Mouse (Mus musculus): ENCODE measurements at regions not wholly inside any gene's neighbourhood (a gene's known extent, or its start where the extent isn't known, plus 50 kb on each side); places are given as distances from the start of the nearest gene placed in this dataset.
"Not testable (repeated sequence)": the region's sequence is repeated elsewhere in the genome, so short reads cannot be mapped to it uniquely, and the experiment has no call there.

DNA sequence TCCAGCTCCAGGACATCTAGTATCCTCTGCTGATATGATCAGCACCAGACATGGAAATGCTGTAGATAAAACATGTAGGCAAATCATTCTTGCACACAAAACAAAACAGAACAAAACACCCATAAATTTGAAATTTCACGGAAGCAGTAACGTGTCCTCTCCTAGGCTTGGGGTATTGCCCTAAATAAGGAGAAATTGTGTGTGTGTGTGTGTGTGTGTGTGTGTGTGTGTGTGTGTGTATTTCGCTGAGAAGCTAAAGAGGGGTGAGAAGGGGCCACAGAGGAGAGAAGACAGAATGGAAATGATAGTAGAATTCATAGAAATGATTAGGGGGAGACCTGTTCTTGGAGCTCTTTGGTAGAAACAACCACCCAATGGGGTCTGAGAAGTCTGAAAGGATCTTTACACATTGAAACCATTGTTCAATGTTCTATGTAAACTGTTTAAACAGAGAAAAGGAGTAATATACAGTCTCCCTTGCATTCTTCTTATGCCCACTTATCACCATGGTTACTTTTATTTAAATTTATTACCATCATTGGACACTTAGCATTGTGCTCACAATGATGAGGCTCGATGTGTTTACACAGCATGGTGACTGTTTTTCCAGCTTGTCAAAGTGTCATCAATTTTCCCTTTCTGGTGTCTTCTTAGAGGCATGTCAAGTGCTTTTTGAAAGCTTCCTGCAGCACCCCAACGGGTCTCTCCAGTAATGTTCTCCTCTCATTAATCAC, 317.3 kb upstream of the 4933412E24Rik start:
- DNase-seq (ENCODE audit: low spot score) = no peak

DNA sequence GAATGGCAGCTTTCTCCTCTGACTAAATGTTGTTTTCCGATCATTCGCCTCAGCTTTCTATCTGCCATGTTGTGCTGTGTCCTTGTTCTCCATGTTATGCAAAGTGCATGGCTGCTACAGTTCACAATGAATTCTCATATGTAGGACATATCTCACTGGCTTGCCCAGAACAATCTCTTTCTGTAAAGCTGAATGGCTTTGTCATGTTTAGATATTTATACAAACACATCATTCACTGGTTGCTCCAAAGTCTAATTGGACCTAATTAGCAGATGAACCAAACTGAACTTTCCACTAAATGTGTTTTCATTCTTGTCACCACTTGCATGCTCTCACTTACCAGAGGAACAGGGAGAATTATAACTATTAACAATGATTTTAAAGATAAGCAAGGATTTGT, 301.2 kb upstream of the 4933412E24Rik start:
- no peak for DNase-seq (ENCODE audit: low spot score)

DNA sequence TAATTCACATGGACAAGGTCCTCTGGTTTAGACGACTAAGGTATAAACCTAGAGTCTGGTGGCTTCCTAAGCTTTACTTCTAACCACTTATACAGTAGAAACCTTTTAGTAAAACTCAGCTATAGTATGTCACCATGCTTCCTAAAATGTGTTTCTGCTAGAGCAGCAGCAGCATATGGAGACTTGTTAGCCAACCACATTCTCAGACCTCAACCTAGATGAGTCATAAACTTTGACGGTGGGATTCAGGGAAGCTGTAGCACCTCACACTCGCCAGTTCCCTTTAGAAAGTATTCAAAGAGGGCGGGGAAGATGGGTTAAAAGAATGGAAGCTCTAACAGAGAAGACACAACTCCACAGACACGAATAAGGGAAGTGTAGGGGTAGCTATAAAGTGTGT, 298.8 kb upstream of the 4933412E24Rik start:
- no peak for DNase-seq (ENCODE audit: low spot score)

DNA sequence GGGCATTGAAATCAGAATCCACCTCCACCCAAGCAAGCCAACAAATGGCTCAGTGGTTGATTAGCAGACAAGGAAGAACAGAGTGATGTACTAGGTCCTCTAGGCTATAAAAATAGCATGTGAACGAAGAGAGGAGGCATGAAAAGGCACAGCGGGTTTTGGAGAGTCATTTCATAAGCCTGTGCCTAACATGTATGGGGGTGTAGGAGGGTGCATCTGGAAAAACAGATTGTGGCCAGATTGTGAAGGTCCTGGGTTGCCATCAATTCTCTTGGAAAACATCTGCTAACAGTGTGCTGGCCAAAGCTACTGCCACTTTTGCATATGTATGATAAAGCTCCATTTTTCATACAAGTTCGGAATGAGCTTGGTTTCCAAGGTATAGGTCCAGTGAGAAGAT, 293.5 kb upstream of the 4933412E24Rik start:
- DNase-seq (ENCODE audit: low spot score) = no peak

DNA sequence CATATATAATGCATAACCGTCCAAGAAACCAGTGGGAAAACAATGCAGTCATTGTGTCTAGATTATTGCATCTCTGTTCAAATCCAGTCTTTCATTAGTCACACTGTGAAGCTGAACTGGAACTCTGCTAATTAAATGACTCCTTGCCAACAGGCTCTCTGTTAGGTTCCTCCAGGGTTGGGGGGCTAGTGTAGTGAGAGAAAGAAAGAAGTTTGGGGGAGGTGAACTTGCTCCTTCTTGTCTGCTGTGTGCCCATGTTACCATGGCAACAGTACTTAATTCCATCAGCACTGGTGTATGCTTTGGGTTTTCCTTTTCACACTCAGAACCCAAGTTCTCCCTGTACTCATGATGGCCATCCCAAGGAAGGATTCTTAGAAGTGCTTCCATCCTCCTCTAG, 292.6 kb upstream of the 4933412E24Rik start:
- no peak for DNase-seq (ENCODE audit: low spot score)

DNA sequence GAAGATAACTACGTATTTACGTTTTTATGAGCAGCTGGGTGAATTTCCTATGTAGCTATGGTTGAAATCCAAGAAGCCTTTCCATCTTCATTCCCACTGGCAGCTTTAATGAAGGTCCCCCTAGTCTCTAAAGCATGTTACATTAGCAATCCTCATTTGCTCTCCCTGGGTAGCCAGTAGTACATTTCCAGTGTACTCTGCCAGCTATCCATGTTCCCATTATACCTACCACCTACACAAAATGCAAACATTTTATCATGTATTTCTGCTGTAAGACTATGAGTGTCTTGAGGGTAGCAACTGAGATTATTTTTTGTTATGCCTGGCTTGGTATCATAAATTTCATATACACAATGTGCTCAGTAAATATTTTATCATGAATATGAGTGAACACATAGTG, 291.7 kb upstream of the 4933412E24Rik start:
- no peak for DNase-seq (ENCODE audit: low spot score)

DNA sequence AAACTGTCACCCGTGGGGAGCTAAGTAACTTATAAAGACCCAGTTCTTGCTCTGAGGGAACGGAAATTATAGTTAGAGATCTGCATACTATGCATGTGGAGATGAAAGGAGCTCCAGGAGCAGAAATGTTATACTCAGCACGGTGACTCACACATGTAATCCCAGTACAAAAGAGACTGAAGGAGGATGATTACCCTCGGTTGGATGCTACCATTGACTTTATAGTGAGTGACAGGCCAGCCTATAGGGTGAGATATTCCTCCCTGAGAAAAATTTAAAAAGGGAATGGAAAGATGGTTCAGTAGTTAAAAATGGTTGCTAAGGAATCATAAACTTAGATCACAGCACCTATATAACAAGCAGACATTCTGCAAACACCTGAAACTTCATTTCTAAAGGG, 287.1 kb upstream of the 4933412E24Rik start:
- no peak for DNase-seq (ENCODE audit: low spot score)

DNA sequence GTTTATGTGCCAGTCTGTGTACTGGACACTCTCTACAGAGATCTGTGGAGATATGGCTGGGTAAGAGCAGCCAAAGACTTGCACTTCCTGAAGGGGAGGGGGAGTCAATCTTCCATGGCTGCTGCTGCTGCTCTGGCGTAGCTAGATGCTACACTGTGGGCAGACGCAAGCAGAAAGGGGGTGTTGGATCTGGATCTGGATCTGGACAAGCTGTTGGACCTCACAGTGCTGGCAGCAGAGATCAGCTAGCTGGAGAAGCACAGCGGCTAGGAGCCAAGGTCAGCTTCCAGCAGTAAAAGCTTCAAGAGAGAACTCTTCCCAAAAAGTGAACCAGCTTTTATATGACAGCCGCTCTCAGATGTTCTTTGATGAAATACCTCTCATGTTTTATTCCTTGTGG, 285.5 kb upstream of the 4933412E24Rik start:
- peak; percentile 3 for DNase-seq (ENCODE audit: low spot score)

DNA sequence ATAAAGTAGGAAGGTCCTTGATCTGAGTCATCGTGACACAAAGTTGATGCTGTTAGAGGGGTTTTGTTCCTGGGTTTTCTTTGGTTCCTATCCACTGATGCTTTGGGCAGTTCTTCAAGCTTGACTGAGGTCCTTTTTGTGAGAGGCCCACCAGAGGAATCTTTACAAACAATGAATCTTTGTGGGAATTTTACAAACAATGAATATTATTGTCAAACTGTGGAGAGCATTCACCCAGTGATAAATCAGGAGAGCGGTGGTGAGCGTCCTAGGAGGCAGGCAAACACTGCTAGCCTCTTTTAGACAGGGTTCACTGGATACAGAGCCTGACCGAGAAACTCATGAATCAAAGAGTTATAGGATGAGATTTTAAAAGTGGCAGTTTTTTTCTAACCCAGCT, 268.9 kb upstream of the 4933412E24Rik start:
- DNase-seq (ENCODE audit: low spot score) = no peak

DNA sequence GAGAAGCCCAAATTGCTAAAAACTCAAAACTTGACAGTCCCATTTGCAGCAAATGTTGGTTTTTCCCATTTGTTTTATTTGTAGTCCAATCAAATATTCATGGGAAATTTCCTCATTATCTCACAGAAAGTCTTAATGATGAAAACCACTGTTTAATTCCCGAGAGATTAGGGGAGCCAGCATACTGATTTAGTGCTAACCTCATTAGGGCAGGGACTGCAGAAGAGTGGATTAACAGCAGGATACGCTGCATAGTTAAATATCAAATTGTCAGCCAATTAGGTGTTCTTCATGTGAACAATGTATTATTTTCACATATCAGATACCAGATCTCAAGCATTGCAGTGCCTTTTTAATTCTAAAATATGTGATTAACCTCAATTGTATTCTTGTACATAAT, 264.0 kb upstream of the 4933412E24Rik start:
- DNase-seq (ENCODE audit: low spot score) = no peak

DNA sequence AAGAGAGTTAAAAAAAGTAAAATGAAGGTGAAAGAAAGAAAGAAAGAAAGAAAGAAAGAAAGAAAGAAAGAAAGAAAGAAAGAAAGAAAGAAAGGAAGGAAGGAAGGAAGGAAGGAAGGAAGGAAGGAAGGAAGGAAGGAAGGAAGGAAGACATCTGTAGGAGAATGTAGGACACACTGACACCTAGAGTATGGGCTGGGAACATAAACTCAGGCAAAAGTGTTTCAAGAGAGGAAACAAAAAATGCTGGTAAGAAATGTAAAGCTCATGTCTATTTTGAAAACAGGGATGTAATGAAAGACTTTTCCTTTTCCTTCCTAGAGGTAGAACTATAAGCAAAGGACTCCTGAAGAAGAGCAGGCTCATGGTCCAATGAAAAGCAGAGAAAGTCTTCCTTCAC, 237.2 kb upstream of the 4933412E24Rik start:
- not testable (repeated sequence) for DNase-seq (ENCODE audit: low spot score)

DNA sequence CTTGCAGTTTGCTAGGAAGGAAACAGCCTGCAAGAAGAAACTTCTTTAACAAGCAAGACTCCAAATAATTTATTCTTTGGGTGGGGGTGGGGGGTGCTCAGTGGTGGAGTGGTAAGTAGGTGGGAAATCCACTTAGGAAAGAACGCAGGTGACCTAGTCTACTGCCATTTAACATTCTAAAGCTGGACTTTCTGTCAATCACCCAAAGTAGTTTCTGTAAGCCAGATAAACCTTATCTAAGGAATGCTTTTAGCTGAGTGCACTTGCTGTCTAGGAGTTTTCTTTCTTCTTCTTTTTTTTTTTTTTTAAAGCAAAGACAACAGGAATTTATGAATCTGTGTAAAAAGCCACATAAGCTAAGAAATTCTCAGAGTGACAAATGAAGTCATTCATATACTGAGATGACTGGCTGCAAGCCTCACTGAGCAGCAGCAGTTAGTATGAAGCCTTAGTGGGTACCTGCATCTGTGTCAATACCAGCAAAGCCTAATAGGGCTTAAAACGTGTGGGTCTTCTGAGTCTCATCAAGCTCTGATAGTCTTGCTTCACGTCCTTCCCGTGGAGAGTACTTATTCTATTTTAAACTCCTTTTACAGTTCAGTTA, 210.0 kb upstream of the 4933412E24Rik start:
- DNase-seq (ENCODE audit: low spot score) = no peak

DNA sequence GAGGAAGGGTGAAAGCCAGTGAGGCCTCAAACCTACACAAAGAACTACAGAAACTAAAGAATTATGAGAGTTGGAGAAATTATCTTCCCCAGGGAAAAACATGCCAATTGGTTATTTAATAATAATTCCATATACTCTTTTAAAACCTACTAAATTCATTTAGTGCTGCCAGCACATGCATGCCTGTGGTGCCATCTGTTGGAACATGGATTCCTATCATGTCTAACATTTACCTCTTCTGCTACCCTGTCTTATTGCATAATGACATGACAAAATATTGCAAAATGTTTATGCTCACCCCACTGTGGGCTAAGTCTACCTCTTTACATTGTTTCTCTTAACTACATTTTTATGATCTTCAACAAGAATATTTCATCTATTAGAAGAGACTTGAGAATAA, 178.7 kb upstream of the 4933412E24Rik start:
- DNase-seq (ENCODE audit: low spot score) = no peak

DNA sequence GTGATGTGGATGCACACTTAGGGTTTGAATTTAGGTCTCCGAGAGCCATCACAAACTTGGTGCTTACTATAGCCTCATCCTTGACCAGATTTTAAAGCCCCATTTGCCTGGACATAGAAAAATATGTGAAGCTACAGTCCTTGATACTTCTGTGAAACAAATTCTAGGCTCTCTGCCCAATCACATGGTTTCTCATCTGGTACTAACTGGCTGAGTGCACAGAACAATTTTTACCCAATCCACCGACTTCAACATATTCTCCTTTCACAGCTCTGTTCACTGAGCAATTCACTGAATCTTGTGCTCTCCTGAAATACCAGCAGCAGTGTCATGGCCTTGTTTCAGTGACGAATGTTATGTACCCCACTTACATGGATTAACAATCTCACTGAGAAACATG, 176.7 kb upstream of the 4933412E24Rik start:
- no peak for DNase-seq (ENCODE audit: low spot score)

DNA sequence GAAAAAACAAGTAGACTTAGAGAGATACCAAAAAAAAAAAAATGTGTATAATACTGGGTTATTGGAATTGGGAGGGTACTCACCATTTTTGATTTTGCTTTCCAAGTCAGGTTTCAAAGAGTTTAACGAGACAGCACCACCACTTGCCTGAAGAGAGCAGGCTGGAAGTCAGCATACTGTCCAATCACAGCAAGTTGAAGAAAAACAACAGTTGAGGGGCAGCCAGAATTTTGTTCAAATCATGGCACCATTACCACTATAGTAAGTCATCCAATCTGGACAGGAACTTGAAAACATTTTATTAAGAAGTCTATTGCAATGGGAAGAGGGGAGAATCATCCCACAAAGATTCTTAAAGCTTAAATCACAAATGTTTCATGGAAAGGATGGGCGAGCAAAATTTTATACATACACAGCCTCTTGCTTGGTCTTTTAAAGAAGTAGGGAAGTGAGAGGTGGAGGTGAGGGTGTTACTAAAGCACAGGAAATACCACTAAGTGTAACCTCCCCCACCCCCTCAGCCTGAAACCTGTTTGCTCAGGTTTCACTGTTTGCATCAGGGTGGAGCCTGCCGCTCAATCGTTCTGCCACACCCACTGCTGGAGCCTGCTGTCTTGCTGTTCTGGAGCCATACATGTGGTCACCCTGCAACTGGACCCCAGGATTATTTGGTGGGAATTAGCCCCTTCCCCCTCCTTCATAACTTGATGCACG, 170.7 kb upstream of the 4933412E24Rik start:
- DNase-seq (ENCODE audit: low spot score) = no peak

DNA sequence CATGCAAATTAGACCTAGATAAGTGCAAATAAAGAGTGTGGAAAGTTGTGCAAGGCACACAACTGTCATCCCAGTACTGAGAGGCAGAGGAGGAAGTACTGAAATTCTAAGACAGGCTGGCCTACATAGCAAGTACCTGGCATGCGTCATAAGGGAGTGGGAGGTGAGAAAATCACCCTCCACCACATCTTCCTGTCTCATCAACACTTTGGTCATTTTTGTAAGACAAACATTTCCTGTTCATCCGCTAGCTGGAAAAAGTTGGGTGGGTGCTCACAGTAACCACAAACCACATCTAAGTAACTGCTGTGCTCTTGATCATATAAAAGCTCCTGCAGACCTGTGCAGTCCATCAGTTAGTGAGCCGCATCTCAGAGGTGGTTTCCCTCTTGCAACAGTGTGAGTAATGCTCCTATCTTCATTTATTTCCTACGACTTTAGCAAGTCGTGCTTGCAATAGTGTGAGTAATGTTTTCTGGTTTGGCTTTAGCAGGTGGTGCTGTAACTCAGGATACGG, 125.2 kb upstream of the 4933412E24Rik start:
- no peak for DNase-seq (ENCODE audit: low spot score)

DNA sequence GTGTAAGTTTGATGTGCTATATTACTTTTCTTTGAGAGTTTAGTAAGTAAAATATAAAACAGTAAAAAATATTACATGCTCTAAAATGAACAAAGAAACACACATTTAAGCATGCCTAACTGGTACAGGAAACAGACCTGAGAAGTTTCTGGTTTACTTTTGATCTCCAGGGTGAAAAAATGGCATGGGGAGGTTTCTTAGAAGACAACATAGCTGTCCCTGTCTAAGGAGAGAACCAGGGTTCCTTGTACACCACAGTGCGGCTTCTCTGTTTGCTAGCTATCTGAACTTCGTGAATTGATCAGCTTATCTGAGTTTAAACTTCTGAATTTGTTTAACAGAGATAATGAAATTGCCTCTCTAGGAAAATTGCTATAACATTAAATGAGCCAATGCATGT, 120.3 kb upstream of the 4933412E24Rik start:
- no peak for DNase-seq (ENCODE audit: low spot score)

DNA sequence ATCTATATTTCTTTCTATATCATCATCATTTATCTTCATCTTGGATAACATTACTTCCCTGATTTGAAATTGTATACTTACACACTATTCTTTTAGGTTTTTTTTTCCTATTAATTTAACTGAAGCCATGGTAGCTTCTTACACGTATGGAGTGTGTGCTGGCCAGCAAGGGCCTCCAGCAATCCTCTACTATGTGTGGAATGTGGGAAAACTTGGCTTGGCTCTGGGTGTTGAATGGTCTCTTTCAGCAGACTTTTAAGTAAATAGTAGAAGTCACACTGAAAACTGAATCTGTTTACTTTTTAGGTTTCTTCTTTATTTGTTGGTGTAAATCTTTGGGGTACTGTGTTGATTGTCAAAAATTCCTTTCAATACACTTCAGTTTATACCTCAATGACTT, 118.1 kb upstream of the 4933412E24Rik start:
- DNase-seq (ENCODE audit: low spot score) = no peak

DNA sequence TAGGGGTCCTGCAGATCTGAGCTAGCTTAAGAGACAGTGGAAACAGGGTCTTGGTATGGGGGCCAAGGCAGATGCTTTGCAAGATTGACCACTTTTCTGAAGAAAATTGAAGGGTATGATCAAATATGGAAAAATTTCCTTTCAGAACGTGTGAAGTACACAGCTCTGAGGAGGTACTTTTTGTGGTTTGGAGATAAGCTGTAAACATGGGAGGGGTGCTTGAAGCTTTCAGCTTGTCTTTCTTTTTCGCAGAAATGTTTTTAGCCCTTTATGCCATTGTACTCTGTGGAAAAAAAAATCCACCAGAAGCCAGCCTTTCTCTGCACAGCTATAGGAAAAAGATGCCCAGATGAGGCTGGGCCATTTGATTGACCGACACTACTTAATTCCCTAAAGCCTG, 116.3 kb upstream of the 4933412E24Rik start:
- no peak for DNase-seq (ENCODE audit: low spot score)

DNA sequence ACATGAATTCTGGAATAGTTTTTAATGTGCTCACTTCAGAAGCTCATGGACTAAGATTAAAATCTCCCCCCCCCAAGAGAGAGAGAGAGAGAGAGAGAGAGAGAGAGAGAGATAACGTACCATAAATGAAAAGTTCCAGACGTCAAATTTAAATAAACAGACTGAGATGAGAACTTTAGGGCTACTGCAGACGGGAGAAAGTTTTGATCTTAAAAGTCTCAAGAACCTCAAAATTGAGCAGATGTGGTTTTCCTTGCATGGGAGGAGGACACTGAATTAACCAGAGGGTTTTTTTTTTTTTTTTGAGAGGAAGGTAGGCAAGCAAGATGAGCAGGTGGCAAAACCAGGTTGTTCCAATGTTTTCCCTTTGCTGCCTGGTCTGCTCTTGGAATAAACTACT, 108.0 kb upstream of the 4933412E24Rik start:
- DNase-seq (ENCODE audit: low spot score) = no peak

DNA sequence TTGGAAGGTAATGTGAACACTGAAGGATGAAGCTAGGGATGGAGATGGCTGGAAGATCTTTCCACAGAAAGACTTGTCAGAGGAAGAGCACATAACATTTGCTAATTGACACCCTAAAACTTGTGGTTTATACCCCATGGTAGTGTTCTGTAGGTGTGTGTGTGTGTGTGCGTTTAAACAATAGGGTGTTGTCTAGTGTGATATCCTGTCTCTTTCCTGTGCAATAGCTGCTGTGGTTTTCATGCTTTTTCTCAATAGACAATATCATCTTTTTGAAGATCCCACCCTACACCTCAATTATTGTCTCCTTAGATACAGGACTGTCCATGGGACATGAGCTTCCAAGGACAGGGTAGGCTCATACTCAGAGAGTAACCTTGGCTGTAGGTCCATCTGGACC, 103.5 kb upstream of the 4933412E24Rik start:
- no peak for DNase-seq (ENCODE audit: low spot score)

DNA sequence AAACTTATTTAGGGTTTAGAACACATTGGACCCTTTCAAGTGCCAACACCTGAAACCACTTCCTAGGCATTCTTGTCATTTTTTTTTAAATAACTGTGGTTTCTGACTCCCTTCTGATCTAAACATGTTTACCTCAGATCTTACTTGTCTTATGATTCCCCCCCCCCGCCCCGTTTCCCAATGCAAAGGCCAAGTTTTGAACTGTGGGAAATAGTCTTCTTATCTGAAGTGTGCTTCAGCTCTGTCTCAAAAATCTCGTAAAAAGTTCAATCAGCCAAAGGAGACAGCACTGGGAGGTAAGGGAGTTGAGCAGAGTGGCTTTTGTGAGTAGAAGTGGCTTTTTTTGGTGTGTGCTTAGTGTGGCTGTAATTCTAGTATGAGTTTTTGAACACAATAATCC, 95.5 kb upstream of the 4933412E24Rik start:
- no peak for DNase-seq (ENCODE audit: low spot score)

DNA sequence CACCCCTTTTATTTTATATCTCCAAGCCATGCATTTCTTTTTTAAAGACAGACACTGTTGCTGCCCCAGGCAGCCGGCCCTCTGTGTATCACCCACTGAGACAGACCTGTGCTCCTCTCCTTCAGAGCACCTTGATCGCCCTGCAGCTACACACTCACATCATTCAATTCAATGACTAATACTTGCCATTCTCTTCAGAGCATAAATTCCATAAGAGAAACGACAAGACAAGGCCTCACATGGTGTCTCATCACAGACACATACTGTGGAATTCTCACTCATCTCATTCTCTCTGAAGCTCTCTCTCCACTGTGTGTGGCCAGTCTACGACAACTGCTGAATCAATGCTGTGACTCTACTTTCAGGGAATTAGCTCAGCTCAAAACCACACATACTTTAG, 94.6 kb upstream of the 4933412E24Rik start:
- DNase-seq (ENCODE audit: low spot score) = no peak

Measured in heart, adult 8-10 months (tissue).